Mouse (Mus musculus) left cerebral cortex, adult 8-10 months (tissue): ENCODE data around the gene Btbd35f18. TPM values are rescaled to one million over a fixed set of nuclear protein-coding genes. Genes with fewer than 3 reads are reported as not detected.
"Not testable (repeated sequence)": the region's sequence is repeated elsewhere in the genome, so short reads cannot be mapped to it uniquely, and the experiment has no call there.

Experiments
- DNase-seq, 2 experiments: peaks; one replicate each; pipeline ENCODE4 v3.0.0; 2022; ENCODE audit warnings: low spot score in 2 of 2
- total RNA-seq, 4 experiments: library from RNA; stranded (reverse); gene quantifications; 2 replicates each; pipeline ENCODE4 v1.2.4; 2022

The Btbd35f18 gene
- total RNA-seq, result not detected

DNA sequence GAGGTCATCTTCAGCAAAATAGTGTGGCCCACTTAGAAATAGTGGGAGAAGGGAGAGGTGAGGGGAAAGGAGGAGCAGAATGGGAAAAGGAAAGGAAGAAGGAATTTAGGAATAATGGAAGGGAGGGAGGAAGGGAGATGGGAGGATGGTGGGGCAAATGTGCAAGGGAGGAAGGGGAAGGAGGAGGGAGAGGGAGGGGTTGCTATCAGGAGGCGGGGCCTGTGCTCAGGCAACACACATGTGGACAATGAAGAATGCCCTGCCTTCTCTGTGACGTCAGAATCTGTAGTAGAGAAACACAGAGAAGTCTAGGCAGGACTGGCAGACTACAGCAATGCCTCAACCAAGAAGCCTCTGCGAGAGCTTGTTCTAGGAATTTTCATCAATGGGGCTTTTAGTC lies at the start of gene Btbd35f18:
TSS of gene Btbd35f18 (plus strand) at position 301 of the 400 bp plus-strand sequence.
- not testable (repeated sequence) for DNase-seq

Other genes with a start within 250 kb of the Btbd35f18 start
- gene Btbd35f10, start 52.7 kb downstream of the Btbd35f18 start, total RNA-seq, result not detected